Mouse (Mus musculus): ENCODE measurements around the gene Pate3. TPM values are rescaled to one million over a fixed set of nuclear protein-coding genes. Genes with fewer than 3 reads are reported as not detected.

Gene Pate3
- not detected for total RNA-seq (2023)

DNA sequence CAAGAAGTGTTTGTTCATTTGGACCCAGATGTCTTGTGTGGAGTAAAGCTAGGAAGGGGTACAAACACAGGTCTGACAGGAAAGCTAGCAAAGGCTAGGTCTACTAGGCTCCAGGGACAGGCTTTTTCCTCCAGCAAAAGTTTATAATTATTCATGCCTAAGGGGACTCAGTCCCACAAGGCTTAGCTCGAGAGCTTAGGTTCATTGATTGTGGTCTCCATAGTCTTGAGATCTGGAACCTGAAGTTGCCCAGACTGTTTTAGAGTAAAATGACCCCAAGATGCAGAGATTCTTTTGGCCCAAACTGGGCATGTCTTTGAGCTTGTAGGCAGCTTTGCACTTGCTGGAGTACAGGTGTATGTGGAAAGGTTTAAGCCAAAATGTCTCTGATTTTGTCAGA lies at the start of gene Pate3:
TSS of gene Pate3 (minus strand) at position 101 of the 400 bp plus-strand sequence.

DNA sequence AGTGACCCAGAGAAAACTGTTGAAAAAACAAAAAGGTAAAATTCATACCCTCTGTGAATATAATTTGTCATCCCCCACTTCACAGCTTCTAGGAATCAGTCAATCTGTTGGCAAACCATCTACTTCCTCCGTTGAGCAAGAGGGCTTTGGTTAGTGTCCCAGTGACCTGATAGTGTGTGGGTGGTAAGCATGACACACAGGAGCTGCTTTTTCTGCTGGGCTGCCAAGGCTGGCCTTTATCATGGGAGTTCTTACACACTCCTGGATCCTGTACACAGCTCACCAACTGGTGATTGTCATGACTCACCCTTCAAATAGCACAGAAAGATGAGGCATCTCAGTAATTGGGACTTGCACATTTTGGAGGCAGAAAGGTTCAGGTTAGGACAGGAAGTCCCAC lies 39.0 kb upstream of the Pate3 start, which contains the start of gene Pate1:
TSS of gene Pate1 (minus strand) at position 378 of the 400 bp plus-strand sequence.

DNA sequence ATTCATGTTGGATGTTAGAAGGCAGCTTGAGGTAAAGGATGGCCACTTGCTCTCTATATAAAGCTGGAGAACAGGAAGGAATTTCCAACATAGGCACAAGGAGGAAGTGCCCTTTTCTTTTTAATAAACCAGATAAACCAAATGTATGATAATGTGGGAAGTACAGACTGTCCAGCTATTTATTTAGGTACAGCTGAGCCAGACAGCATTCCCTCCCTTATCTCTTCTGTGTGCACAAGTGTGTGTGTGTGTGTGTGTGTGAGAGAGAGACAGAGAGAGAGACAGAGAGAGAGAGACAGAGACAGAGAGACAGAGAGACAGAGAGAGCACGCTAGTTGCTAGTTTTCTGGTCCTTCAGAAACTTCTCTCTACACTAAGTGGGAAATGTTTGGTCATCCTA lies 36.2 kb downstream of the Pate3 start, which contains the start of gene Pate4:
TSS of gene Pate4 (minus strand) at position 101 of the 400 bp plus-strand sequence.

Other genes with a start within 250 kb of the Pate3 start
- gene Cdon, start 227.1 kb downstream of the Pate3 start, total RNA-seq (2023), result 10 to 100 TPM; 28.5 to 31.3 TPM
- gene Gm1113, start 129.9 kb downstream of the Pate3 start, total RNA-seq (2023), result not detected
- gene Ddx25, start 89.7 kb downstream of the Pate3 start, total RNA-seq (2023), result under 1 TPM; 0.15 TPM
- gene Pus3, start 89.6 kb downstream of the Pate3 start, total RNA-seq (2023), result 10 to 100 TPM; 31.8 to 34.9 TPM
- gene Pate2, start 77.9 kb downstream of the Pate3 start, total RNA-seq (2023), result not detected
- gene Hyls1, start 77.8 kb downstream of the Pate3 start, total RNA-seq (2023), result 10 to 100 TPM in 1 of 2 experiments, 1 to 10 TPM in 1; 9.0 to 10.6 TPM
- gene Pate4, start 36.3 kb downstream of the Pate3 start, total RNA-seq (2023), result not detected
- not detected for gene Pate1, start 39.2 kb upstream of the Pate3 start, total RNA-seq (2023)
- not detected for gene Gm17677, start 92.8 kb upstream of the Pate3 start, total RNA-seq (2023)
- not detected for gene Gm17727, start 129.9 kb upstream of the Pate3 start, total RNA-seq (2023)
- gene Gm27235, start 141.9 kb upstream of the Pate3 start, total RNA-seq (2023), result not detected
- gene D730048I06Rik, start 141.9 kb upstream of the Pate3 start, total RNA-seq (2023), result not detected
- gene 9230110F15Rik, start 195.9 kb upstream of the Pate3 start, total RNA-seq (2023), result not detected

All from T-cell, adult 66 days (primary cell).